Mouse (Mus musculus) natural killer cell, adult 2 months (primary cell): ENCODE data around the gene Shank2.

Source experiments
- DNase-seq, 2 experiments: peaks; one replicate each; pipeline ENCODE4 v3.0.0; 2022; ENCODE audit warnings: low spot score in 2 of 2

Shank2 gene

DNA sequence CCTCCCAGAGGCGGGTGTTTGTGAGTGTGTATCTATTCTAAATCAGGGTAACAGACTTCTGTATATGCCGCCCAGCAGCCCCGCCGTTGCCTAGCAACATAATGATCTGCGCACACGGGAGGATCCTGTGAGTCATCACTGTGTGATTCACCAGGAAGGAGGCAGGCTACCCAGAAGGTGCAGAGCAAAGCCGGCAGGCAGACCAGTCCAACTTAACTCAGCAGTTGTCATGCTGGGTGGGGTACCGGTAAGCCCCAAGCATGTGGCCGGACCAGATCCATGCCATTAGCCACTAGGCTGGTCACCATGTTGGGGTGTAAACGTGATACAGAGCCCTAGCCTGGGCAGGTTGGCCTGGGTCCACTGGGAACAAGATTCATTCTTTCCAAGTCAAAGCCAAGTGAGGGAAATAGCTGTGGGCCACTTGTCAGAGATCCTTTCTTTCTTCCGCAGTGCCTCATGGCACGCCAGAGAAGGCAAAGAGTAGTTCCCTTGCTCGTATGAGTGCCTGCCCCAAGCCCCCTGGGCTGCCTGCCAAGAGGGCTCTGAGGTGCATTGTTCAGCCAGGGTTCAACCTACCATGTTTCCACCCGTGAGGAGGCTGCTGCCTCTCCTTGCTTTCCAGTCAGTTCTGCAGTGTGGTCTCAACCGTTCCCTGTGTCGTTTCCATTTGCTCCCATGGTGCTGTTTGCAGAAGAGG, 416.1 kb downstream of the Shank2 start:
- DNase-seq: no peak

DNA sequence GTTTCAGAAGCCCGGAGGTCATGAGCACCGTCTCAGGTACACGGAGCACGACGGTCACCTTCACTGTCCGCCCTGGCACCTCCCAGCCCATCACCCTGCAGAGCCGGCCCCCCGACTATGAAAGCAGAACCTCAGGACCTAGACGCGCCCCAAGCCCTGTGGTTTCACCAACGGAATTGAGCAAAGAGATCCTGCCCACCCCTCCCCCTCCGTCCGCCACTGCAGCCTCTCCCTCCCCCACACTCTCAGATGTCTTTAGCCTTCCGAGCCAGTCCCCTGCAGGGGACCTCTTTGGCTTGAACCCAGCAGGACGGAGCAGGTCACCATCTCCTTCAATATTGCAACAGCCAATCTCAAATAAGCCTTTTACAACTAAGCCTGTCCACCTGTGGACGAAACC, 418.8 kb downstream of the Shank2 start:
- no peak for DNase-seq

DNA sequence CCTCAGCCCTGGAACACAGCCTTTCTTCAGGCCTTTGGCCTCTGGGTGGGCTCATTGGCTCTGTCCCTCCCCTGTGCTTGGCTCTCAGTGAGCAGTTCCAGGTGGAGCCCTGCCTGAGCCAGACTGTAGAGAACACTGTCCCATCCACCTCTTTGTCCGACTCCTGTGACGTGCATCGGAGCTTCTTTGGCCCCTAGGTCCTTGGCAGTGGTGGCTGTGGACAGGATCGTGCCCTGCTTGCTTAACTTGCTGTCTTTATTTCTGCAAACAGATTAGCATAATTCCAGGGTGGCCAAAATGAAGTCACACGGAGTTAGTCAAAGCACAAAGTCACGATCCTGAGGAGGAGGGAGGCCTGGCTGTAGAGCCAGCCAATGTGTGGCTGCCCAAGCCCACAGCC, 419.8 kb downstream of the Shank2 start:
- no peak for DNase-seq

DNA sequence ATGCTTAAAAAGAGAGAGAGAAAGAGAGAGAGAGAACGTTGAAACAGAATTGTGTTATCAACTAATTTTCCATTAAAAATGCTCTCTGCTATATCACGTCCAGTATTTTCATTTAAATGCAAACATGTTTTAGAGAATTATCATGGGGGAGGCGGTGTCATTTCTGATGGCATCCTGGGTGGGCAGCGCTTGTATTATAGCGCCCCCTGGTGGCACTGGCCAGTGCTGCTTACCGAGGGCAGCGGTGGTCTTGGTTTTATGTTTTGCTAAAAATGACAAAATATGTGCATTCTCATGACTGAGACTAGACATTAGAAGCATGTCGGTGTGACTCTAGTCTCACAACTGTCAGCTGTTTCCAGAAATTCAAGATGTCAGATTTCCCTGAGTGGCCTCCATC, 424.2 kb downstream of the Shank2 start:
- peak in 1 of 2 experiments; percentile 39 for DNase-seq

DNA sequence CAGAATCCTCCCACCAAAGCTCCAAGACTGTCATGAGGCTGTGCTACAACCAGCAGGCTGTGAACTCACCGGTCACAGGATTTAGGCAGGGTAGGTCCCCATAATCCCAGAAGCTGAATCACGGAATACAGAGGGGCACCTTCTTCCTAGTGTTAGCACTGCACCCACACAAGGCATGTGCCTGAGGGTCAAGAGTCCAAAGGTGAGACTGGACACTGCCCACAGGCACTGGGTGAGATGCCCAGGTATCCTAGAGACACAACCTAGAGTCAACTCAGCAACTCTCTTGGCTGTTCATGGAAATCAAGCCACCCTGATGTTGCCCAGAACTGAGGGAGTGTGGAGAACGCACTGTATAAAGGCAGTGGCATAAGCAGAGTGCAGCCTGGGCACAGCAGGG, 424.9 kb downstream of the Shank2 start:
- DNase-seq: no peak

DNA sequence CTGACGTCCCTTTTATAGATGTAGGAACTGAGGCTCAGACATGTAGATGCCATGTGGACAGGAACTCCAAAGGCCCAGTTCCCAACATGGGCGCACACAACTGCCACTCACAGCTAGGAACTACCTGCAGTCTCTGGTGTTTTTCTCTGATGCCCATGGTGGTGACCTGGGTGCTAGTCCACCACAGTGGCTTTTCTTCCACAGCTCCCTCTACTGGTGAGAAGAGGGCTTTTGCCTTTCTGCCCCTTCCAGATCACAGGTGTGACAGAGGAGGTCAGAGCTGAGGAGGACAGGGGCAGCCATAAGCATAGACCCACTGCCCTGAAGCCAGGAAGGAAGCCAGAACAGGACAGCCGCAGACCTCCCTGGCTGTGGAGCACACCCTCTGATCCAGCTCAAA, 425.7 kb downstream of the Shank2 start:
- DNase-seq: no peak

DNA sequence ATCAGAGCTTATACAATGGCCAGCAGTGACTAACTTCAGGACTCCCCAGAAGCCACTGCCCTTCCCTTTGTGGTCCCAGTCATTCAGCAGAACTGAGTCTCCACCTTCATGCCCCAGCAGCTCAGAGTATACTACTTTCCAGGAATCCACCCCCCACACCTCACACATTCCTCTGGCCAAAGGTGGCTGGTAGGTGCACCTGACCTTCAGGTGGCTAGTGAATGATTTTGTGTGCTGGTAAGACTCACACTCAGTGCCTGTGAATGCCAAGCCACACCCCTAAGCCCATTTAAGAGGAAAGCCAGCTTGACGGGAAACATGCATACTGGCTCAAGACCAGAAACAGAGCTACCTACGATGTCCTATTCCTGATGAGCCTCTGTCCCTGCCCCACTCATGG, 431.2 kb downstream of the Shank2 start:
- no peak for DNase-seq

DNA sequence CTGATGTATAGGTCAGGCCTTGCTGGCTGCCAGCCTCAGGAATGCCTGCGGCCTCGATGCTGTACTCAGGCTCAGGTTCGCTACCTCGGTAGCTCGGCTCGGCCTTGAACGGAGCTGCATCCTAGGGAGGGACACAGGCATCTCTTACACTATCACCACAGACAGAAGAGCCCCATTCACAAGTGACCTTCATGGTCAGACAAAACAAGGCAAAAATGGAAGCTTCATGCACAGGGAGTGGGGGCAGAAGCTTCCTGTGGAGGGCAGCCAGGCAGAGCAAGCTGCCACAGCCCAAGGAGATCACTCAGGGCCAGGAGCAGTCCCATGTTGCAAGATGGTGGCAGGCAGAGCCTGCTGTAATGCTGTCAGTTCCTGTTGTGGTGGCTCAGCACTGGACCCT, 437.1 kb downstream of the Shank2 start:
- no peak for DNase-seq

DNA sequence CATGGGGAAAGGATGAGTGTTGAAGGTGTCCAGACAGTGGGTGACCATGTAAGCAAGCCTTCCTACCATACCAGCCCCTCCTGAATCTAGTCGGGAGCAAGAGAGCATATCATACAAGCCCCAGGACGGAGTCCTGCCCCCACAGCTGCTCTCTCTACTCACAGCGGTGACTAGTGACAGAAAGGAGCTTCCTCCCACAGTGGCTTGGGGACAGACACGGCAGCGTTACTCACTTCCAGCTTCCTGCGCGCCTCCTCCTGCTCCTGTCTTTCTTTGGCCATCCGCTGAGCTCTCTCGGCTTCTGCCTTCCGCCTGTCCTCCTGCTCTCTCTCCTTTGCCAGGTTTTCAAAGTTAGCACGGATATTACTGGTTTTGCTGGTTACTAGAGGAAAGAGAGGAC, 439.7 kb downstream of the Shank2 start:
- DNase-seq: no peak

DNA sequence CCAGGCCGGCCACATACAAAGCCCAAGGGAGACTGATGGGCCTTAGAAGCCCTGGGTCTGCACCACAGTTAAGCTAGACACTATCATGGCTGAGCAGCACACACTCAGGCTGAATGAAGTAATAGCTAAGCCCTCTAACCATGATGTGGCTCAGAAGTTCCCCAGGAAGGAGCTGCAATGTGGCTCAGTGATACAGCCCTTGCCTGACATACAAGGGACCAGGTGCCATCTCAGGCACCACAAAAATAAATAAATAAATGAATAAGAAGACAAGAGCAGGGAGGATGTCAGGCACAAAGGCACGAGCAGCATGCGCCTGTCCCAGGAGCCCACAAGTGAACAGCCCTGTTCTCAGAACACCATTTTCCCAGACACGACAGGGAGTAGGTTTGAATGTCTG, 440.2 kb downstream of the Shank2 start:
- no peak for DNase-seq

DNA sequence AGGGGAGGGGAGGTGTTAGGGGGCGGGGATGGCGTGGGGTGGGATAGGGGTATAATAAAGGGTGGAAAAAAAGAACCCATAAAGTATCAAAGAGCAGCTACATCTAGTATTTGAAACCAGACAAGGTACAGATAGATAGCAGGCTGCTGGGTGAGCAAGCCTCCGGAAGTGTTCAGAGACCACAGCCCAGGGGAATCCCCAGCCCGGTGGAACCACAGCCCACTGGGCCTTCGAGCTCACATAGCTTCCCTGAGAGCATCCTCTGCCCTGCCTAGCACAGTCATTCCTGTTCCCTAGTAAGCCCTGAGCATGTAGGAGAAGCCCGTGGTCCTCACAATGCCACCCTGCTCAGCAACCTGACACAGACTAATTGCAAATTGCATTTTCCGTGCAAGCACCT, 443.1 kb downstream of the Shank2 start:
- peak; percentile 80 to 81 for DNase-seq

DNA sequence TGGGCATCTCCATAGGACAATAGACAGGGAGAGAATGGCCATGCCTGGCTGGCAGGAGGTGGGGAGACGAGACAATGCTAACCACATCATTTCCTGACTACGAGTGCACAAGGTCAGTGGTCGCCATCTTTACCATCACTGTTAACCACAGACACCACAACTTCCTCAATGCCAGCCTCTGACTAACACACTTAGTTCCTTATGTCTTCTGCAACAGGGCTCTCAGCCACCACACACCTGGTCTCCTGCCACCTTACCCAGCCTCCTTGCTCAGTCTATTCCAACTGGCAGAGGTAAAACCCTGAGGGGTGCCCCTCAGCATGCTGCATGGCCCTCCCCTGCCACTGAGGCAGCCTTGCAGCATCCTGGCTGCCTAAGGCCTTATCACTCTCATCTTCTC, 445.4 kb downstream of the Shank2 start:
- peak; percentile 64 to 67 for DNase-seq

DNA sequence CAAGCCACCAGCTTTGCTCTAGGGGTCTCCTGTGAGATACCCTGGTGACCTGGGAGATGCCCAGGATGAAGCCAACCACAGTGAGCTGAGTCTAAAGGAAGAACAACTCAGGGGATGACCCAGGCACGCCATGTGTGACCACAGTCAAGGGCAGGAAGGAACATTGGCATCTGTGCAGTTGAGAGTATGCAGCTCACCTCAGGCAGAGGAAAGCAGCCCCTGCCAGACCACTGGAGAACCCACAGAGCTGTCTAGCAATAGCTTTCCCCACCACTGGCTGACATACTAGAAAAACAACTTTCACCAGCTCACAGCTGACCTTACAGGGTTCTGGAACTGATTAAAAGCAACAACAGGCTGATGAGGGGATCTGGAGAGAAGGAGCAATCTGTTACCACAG, 446.5 kb downstream of the Shank2 start:
- no peak for DNase-seq

DNA sequence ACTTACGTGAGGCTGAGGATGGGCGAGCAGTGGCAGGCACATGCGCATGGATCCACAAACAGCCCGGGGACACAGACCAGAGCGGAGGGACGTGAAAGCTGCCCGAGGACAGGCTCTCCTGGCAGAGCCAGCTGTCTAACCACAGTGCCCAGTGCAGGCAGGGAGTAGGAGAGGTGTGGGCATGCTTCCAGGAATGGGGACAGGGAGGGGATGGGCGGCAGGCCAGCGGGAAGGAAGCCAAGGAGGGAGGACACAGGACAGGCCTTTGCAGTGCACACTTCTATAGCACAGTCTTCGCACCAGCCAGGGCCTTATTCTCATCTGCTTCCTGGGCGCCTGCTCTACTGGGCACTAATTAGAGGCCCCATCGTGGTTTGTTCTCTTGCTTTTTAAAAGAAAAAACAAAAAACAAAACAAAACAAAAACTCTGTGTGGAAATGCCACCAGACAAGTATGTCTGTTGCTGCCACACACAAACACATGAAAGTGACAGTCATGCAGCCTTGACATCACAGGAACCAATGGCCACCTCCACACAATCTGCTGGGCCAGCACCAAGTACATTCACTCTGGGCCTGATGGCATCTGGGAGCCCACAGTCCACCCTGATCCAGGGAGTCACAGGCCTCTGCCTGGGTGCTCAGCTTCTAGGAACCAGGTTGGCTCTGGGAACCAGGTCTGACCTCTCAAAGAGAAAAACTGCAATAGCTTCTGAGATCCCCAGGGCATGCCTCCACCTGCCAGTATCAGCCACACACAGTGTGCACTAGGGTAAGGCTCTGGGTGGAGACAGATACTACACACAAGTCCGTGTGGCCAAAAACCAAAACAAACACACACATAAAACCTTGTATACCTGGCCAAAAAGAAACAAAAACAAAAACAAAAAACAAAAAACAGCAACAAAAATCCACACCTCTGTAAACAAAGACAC, 448.2 kb downstream of the Shank2 start:
- no peak for DNase-seq

DNA sequence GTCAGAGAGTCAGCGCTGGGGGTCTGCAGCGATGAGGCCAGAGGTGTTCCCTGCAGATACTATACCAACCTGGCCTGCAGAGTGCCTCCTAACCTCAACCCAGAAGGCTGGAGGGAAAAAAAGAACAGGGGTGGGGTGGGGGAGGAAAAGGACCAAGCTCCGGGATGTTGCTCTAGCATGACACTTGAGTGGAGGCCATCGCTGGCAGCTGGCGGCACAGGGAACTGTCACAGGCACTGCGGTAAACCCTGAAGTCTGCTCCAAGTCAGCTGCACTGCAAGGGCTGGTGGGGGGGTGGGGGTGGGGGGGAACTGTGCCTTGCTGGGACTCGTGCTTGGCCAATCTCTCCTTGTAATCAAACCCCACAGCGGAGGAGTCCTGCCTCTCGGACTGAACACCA, 448.9 kb downstream of the Shank2 start:
- no peak for DNase-seq

DNA sequence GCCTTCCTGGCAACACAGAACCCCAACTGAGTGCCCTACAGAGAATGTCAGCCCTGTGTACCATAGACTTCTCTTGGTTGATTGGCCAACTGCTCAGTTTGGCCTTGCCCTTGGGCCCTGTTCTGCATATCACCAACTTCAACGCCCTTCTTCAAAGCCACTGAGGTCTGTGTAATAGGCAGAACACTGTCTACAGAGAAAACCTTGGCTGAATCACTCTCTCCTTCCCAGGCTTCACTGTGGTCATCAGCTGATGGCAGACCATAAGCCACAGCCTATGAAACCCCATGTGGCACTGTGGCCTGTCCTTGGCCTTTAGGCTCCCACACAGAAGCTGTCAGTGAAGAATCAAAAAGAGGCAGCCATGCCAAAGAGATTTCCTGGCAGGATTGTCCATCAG, 457.2 kb downstream of the Shank2 start:
- DNase-seq: no peak

DNA sequence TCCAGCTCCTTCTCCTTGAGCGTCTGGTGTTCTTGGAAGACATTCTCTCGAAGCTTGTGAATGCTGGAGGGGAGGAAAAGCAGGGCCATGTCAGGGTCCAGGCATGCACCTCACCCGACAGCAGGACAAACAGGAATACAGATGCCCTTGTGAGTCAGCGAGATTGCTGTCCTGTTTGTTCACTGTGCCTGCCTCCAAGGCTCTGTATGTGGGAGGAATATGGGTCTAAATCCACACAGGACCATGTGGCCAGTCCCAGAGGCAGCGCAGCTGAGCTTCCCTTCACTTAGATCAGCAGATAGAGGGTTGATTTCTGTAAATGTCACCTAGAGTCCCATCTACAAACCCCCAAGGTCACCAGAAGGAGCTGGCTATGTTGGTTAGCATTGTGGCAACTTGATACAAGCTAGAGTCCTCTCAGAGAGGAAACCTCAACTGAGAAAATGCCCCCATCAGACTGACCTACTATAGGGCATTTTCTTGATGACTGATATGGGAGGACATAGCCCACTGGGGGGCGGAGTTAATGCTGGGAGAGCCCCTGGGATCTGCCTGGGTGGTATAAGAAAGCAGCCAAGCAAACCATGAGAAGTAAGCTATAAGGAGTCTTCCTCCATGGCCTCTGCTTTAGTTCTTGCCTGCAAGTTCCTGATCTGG, 459.6 kb downstream of the Shank2 start:
- DNase-seq: no peak

DNA sequence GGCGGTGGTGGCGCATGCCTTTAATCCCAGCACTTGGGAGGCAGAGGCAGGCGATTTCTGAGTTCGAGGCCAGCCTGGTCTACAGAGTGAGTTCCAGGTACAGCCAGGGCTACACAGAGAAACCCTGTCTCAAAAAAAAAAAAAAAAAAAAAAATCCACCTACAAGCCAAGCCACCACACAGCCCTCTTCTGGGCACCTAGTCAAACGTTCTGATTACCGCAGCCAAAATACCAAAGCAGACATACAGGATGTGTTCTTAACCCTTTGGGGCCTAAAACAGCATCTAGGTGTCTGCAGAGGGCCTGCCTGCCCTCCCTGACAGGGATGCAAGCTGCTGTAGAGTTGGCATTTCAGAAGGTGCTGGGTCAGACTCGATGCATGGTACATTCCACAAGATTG, 460.8 kb downstream of the Shank2 start:
- DNase-seq: no peak

DNA sequence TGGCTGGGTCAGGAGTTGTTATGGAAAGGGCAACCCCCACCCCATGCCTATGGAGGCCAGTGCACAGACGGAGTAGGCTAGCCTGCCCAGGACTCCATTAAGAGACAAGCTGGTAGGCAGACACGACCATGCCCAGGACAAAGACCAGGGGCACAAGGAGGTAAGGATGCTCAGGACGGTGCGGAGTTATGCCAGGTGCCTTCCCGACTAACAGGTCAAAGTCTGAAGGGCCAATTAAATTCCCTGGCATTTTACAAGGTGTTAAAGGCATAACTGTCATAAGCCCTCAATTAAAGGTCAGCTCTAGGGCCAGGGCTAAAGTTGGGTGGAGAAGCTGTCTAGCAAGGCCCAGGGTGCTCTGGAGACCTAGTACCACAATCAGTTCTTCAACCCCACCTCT, 467.0 kb downstream of the Shank2 start:
- no peak for DNase-seq

DNA sequence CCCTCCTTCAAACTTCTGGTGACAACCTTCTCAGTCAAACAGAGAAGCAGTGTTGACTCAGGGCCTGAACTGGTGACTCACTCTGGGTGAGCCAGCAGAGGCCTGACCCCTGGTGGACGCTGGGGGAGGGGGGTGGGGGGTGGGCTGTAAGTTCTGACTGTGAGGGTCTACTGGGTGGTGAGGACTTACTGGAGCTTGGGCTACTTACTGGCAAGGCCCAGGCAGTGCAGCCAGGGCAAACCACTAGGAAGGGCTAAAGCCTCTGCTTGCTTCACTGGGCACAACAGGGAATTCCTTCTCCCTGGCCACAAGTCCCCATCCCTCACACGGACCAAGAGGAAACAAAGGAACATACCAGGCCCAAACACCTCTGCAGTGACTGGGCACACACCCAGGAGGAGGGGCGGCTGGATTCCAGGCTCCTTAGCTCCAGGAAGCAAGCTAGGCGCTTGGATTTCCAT, 467.5 kb downstream of the Shank2 start:
- no peak for DNase-seq

DNA sequence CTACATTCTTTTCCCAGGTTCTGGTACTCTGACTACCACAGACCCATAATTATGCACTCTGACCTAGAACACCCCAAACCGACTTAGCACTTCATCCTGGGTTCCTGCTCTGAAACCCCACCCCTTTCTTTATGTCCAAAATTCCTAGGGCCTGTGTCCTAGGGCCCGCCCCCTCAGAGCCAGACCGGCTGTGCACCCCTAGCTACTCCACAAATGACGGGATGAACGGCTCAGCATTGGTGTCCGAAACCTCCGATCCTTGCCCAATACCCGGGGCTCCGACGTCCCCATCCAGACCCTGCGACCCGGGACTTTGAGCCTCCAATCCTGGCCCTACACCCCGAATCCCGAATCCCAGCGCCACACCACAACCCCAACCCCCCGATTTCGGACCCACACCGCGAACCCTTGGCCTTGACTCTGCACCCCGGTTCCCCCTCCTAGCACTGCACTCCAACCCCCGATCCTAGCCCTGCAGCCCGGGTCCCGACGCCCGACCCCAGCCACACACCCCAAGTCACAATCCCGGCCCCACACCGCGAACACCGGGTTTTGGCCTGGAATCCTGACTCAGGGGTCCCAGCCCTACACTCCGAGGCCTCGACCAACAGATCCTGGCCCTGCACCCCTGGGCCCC, 468.3 kb downstream of the Shank2 start:
- no peak for DNase-seq

DNA sequence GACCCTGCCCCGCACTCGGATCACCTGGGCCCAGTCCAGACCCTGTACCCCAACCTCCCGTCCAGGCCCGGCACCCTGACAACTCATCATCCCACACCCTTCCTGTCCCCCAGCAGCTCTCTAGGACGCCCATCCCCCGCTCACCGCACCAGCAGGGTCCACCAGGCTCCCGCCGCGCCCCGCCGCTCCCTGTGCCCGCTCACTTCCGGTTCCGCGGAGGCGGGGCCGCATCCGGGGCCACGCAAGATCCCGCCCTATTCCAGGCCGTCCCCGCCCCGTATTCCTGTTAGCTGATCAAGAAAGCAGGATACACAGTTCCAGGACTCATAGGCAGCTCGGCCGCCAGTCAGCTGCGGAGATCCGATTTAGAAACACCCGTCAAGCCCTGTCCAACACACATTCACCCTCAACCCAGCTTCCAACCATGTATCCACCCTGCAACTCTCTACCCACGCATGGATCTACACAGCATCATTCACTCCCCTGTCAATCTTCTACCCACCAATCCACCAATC, 468.9 kb downstream of the Shank2 start, which contains the start of gene Cttn:
TSS of gene Cttn (minus strand) at position 465 of the 515 bp plus-strand sequence.
- DNase-seq: no peak
